Mouse (Mus musculus) MEL (cell line): ENCODE results near the gene Tmem203.

Experiments used
- CTCF ChIP-seq, 3 experiments: IDR thresholded peaks in 2 of 3; conservative IDR thresholded peaks in 1 of 3; 2 replicates each; pipeline ENCODE4 v1.5.1; 2011 to 2012; ENCODE audit warnings: low read length in 3 of 3, low read depth in 2 of 3, mild to moderate bottlenecking in 2 of 3, improper control_type of control experiment in 1 of 3, inconsistent platforms in 1 of 3, mixed read lengths in 1 of 3, moderate library complexity in 1 of 3; ENCODE audit not compliant: control insufficient read depth in 1 of 3, insufficient read depth in 1 of 3, poor library complexity in 1 of 3, severe bottlenecking in 1 of 3
- EP300 ChIP-seq, 2 experiments: IDR thresholded peaks; 2 replicates each; pipeline ENCODE4 v1.6.1; 2011; ENCODE audit warnings: improper control_type of control experiment in 2 of 2, low read length in 2 of 2, low read depth in 1 of 2, mild to moderate bottlenecking in 1 of 2
- GATA1 ChIP-seq: IDR thresholded peaks from 2 replicates; pipeline ENCODE4 v1.6.1; 2011; ENCODE audit warnings: low read depth, low read length, improper control_type of control experiment
- MAFK ChIP-seq: IDR thresholded peaks from 2 replicates; pipeline ENCODE4 v1.6.1; 2011; ENCODE audit warnings: low read depth, mild to moderate bottlenecking, low read length, improper control_type of control experiment, borderline replicate concordance
- MYC ChIP-seq: IDR thresholded peaks from 2 replicates; pipeline ENCODE4 v1.6.1; 2011; ENCODE audit warnings: low read depth, mild to moderate bottlenecking, low read length, improper control_type of control experiment, moderate library complexity
- POLR2A ChIP-seq, 2 experiments: IDR thresholded peaks; 2 replicates each; pipeline ENCODE4 v1.6.1; 2011 to 2012; ENCODE audit warnings: low read length in 2 of 2, mild to moderate bottlenecking in 2 of 2, control low read depth in 1 of 2, improper control_type of control experiment in 1 of 2, low read depth in 1 of 2, moderate library complexity in 1 of 2; ENCODE audit not compliant: control insufficient read depth in 1 of 2, insufficient read depth in 1 of 2, poor library complexity in 1 of 2
- TBP ChIP-seq: IDR thresholded peaks from 2 replicates; pipeline ENCODE4 v1.8.0; 2011; ENCODE audit warnings: low read depth, low read length, improper control_type of control experiment
- USF2 ChIP-seq, 2 experiments: IDR thresholded peaks; 2 replicates each; pipeline ENCODE4 v1.6.1; 2011 to 2012; ENCODE audit warnings: improper control_type of control experiment in 2 of 2, low read length in 2 of 2, borderline replicate concordance in 1 of 2, inconsistent platforms in 1 of 2, low read depth in 1 of 2, mild to moderate bottlenecking in 1 of 2; ENCODE audit not compliant: insufficient read depth in 1 of 2
- ZNF384 ChIP-seq: IDR thresholded peaks from 2 replicates; pipeline ENCODE4 v1.6.1; 2012; ENCODE audit warnings: low read depth, mild to moderate bottlenecking, inconsistent platforms, low read length, improper control_type of control experiment

GRCm38 (mm10) chr2:25285551-25285950, 30.3 kb downstream of the Tmem203 start:
- TF ChIP-seq CTCF (IDR thresholded peaks at IDR 0.05 in 2 of 3, conservative IDR thresholded peaks at IDR 0.05 in 1 of 3; ENCODE audit: control insufficient read depth in 1 of 3, insufficient read depth in 1 of 3, low read depth in 2 of 3, low read length in 3 of 3, poor library complexity in 1 of 3, severe bottlenecking in 1 of 3) (no peak), USF2 (IDR thresholded peaks at IDR 0.05; ENCODE audit: borderline replicate concordance in 1 of 2, insufficient read depth in 1 of 2, low read depth in 1 of 2, low read length in 2 of 2) (no peak), TBP (no peak), MYC (no peak), MAFK (no peak), ZNF384 (no peak), EP300 (IDR thresholded peaks at IDR 0.05; ENCODE audit: low read depth in 1 of 2, low read length in 2 of 2) (no peak), POLR2A (IDR thresholded peaks at IDR 0.05; ENCODE audit: control insufficient read depth in 1 of 2, insufficient read depth in 1 of 2, low read depth in 1 of 2, low read length in 2 of 2, poor library complexity in 1 of 2) (no peak), GATA1 (no peak)
